Mouse (Mus musculus): ENCODE data around the gene Hsf2.
"Not testable (repeated sequence)": the region's sequence is repeated elsewhere in the genome, so short reads cannot be mapped to it uniquely, and the experiment has no call there.

Gene Hsf2

DNA sequence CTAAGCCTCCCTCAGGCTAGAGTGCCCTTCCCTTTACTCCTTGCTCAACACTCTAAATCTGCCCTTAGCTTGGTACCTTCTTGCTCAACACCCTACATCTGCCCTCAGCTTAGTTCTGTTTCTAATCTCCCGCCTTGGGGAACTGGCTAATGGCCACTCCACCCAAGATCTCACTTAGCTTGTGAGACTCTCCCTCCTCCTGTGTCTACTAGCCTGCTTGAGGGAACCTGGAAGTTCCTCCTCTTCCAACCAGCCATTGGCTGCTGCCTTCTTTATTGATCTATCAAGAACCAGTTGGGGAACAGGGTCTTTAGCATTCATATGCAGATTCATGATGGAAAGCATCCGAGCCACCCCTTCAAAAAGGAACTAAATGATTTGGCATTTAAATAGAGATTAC, 5.9 kb downstream of the Hsf2 start:
- no peaks in the 10 kb centered on the region for H3K36me3 ChIP-seq (ENCODE audit: control insufficient read depth, insufficient read depth, low read length, poor library complexity, severe bottlenecking)
- DNase-seq (ENCODE audit: low read depth, low spot score) = no peak
- H3K27me3 ChIP-seq (ENCODE audit: control insufficient read depth, insufficient read depth, low read length, poor library complexity, severe bottlenecking) = no peaks in the 10 kb centered on the region

DNA sequence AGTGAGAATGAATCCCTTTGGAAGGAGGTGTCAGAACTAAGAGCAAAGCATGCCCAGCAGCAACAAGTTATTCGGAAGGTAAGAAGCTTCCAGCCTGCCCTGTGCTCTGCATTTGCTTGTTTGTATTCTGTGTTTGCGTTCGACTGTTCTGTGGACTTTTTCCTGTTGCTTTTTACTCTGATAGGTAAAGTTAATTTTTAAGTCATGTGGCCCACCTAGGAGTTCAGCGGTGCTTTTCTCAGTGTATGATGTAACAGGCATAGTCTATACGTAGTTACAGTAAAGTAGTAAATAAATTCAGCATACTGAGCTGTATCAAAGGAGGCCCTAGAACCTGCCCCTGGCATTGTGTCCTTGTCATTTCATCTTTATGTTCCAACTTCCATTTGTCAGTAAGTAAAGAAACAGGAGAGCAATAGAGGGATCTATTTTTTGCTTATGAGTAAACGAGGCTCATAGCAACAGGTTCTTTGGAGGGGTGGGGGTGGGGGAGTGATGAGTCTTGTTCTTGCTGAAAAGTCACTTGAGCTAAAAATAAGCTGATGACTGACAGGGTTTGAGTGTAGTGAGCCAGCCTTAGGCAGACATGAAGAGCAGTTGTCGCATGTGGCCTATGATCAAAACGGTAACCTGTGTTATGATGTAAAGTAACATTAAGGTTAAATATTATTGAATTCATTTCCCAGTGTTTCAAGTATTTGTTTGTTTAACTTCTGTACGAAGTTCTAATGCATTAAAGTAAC, 13.4 kb downstream of the Hsf2 start:
- DNase-seq (ENCODE audit: low read depth, low spot score) = no peak
- Histone ChIP-seq H3K36me3 (ENCODE audit: control insufficient read depth, insufficient read depth, low read length, poor library complexity, severe bottlenecking) (no peaks in the 10 kb centered on the region), H3K27me3 (ENCODE audit: control insufficient read depth, insufficient read depth, low read length, poor library complexity, severe bottlenecking) (no peaks in the 10 kb centered on the region)

- DNase-seq (ENCODE audit: low read depth, low spot score) = no peak
- Histone ChIP-seq H3K27me3 (ENCODE audit: control insufficient read depth, insufficient read depth, low read length, poor library complexity, severe bottlenecking) (no peaks in the 10 kb centered on the region), H3K36me3 (ENCODE audit: control insufficient read depth, insufficient read depth, low read length, poor library complexity, severe bottlenecking) (peaks cover 10% of the 10 kb centered on the region; the same call in 1 of the 2 replicates)
These were observed 28.4 kb downstream of the Hsf2 start for GRCm38 (mm10) chr10:57514616-57515015.

DNA sequence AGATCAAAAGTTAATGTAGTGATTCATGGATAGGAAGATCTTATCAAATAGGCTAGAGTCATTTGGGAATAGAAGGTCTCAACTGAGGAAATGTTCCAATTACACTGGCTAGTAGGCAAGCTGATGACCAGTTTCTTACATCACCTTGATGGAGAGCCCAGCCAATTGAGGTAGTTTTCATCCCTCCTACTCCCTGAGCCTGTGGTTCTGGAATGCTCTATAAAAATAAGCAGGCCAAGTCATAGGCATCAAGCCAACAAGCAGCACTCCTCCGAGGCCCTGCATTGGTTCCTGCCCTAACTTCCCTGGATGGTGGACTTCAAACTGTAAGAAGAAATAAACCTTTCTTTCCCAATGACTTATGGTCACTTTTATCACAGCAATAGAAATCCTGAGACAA, 29.1 kb downstream of the Hsf2 start:
- Histone ChIP-seq H3K36me3 (ENCODE audit: control insufficient read depth, insufficient read depth, low read length, poor library complexity, severe bottlenecking) (peaks cover 11% of the 10 kb centered on the region; the same call in 1 of the 2 replicates), H3K27me3 (ENCODE audit: control insufficient read depth, insufficient read depth, low read length, poor library complexity, severe bottlenecking) (no peaks in the 10 kb centered on the region)
- no peak for DNase-seq (ENCODE audit: low read depth, low spot score)

DNA sequence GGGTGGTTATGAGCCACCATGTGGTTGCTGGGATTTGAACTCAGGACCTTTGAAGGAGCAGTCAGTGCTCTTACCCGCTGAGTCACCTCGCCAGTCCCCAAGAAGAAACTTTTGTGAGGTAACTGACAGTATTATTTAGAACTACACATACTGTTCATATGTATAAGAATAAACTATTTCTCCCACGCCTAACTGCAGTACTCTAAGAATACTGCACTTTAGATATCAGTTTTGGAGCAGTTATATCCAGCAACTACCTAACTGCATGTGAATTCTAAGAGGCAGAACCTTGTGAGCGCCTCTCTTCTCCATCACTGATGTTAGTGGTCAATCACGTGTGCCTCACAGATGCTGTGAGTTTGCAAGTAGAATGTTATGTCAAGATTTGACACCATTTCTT, 40.3 kb downstream of the Hsf2 start:
- Histone ChIP-seq H3K36me3 (ENCODE audit: control insufficient read depth, insufficient read depth, low read length, poor library complexity, severe bottlenecking) (peaks cover 11% of the 10 kb centered on the region; the same call in 1 of the 2 replicates), H3K27me3 (ENCODE audit: control insufficient read depth, insufficient read depth, low read length, poor library complexity, severe bottlenecking) (no peaks in the 10 kb centered on the region)
- no peak for DNase-seq (ENCODE audit: low read depth, low spot score)

DNA sequence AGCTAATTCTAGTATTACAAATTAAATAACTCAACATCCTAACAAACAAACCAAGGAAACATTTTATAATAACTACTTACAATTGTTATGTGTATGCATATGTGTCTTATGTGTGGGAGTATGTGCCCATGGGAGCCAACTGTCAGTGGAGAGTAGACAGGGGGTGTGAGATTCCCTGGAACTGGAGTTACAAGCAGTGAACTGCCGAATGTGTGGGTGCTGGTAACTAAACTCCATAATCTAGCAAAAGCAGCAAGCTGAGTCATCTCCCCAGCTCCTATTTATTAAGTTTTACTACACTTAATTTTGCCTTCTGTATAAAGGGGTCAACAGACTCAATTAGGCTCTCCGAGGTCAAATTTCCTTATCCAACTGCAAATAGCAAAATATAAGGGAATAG, 44.9 kb downstream of the Hsf2 start:
- H3K27me3 ChIP-seq (ENCODE audit: control insufficient read depth, insufficient read depth, low read length, poor library complexity, severe bottlenecking) = no peaks in the 10 kb centered on the region
- peaks cover 2% of the 10 kb centered on the region; the same call in 1 of the 2 replicates for H3K36me3 ChIP-seq (ENCODE audit: control insufficient read depth, insufficient read depth, low read length, poor library complexity, severe bottlenecking)
- DNase-seq (ENCODE audit: low read depth, low spot score) = no peak

- peaks cover 2% of the 10 kb centered on the region; the same call in 1 of the 2 replicates for H3K36me3 ChIP-seq (ENCODE audit: control insufficient read depth, insufficient read depth, low read length, poor library complexity, severe bottlenecking)
- DNase-seq (ENCODE audit: low read depth, low spot score) = no peak
- no peaks in the 10 kb centered on the region for H3K27me3 ChIP-seq (ENCODE audit: control insufficient read depth, insufficient read depth, low read length, poor library complexity, severe bottlenecking)
These were observed 45.5 kb downstream of the Hsf2 start for GRCm38 (mm10) chr10:57531616-57532217.

DNA sequence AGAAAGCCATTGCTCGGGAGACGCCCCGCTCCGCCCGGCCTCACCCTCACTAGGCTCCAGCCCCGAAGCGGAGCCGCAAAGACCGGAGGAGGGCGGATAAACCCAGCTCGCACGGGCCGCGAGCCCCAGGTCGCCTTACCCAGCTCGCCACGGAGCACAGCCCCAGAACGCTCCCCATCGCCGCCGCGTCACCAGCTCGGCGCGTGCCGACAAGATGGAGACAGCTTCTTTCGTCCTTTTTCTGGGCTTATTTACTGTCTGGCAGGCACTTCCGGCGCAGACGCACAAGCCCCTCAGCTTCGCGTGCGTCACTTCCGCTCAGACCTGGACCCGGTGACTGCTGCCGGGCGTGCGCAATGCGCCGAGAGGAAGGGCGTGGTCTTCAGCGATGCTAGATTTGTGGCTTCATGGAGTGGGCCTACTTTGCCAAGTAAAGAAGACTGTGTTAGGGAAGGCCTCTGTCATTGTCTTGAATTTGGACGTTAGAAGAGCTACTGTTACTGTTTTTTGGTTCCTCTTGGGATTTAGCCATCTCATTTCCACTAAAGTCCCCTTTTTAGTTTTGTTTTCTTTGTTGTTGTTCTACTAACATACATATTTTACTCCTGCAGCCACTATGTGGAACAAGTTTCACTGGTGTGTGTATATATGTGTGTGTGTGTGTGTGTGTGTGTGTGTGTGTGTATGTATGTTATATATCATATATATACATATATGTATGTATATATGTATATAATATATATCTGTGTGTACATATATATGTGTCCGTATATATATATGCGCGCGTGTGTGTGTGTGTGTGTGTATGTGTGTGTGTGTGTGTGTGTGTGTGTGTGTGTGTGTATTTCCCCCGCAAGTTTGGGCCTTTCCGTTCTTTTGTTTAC, 46.3 kb downstream of the Hsf2 start, which contains the start of gene Serinc1:
Gene Serinc1 (minus strand): TSS at position 313 of the 884 bp plus-strand sequence.
- DNase-seq (ENCODE audit: low read depth, low spot score) = peak; percentile 98
- Histone ChIP-seq H3K27me3 (ENCODE audit: control insufficient read depth, insufficient read depth, low read length, poor library complexity, severe bottlenecking) (no peaks in the 10 kb centered on the region), H3K36me3 (ENCODE audit: control insufficient read depth, insufficient read depth, low read length, poor library complexity, severe bottlenecking) (no peaks in the 10 kb centered on the region)

DNA sequence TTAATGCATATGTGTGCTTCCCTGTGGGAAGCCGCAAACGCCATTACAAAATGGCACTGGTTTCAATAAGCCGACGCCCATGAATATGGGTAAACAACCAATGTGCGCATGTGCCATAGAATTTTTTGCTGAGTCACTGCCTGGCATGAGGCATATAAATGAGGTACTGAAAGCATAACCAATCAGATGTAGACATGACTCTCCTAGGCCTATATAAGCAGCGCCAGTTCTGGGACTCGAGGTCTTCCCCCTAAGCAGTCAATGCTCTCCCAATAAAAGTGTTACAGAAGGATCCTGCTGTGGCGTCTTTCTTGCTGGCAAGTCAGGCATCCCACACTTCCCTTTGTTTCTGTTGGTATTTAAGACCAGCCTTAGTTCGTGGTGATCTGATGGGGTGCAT, 57.7 kb downstream of the Hsf2 start:
- H3K27me3 ChIP-seq (ENCODE audit: control insufficient read depth, insufficient read depth, low read length, poor library complexity, severe bottlenecking); H3K36me3 ChIP-seq (ENCODE audit: control insufficient read depth, insufficient read depth, low read length, poor library complexity, severe bottlenecking); DNase-seq (ENCODE audit: low read depth, low spot score): not testable (repeated sequence)

GRCm38 (mm10) chr10:57549631-57550030, 63.4 kb downstream of the Hsf2 start:
- Histone ChIP-seq H3K36me3 (ENCODE audit: control insufficient read depth, insufficient read depth, low read length, poor library complexity, severe bottlenecking) (no peaks in the 10 kb centered on the region), H3K27me3 (ENCODE audit: control insufficient read depth, insufficient read depth, low read length, poor library complexity, severe bottlenecking) (no peaks in the 10 kb centered on the region)
- DNase-seq (ENCODE audit: low read depth, low spot score) = no peak

DNA sequence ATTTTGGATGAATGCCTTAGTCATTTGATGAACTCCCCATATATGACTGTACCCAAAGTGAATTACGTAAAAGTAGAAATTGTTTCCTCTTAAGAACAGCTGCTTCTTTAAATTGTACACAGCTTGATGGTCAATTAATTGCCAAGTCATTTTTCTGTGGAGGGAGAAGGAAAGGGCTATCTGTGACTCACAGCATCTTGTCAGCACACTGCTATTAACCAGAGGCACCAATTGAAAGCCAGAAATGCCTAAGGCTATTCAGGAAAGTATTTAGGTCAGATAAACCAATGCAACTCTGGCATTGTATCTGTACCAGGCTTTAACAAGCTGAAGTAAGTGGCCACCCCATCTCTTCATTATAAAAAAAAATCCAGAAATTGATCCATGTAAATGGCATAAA, 67.5 kb downstream of the Hsf2 start:
- Histone ChIP-seq H3K27me3 (ENCODE audit: control insufficient read depth, insufficient read depth, low read length, poor library complexity, severe bottlenecking) (no peaks in the 10 kb centered on the region), H3K36me3 (ENCODE audit: control insufficient read depth, insufficient read depth, low read length, poor library complexity, severe bottlenecking) (no peaks in the 10 kb centered on the region)
- DNase-seq (ENCODE audit: low read depth, low spot score) = no peak

GRCm38 (mm10) chr10:57557597-57557996, 71.4 kb downstream of the Hsf2 start:
- Histone ChIP-seq H3K27me3 (ENCODE audit: control insufficient read depth, insufficient read depth, low read length, poor library complexity, severe bottlenecking) (no peaks in the 10 kb centered on the region), H3K36me3 (ENCODE audit: control insufficient read depth, insufficient read depth, low read length, poor library complexity, severe bottlenecking) (no peaks in the 10 kb centered on the region)
- DNase-seq (ENCODE audit: low read depth, low spot score) = no peak
